Mouse (Mus musculus) lung, adult 2 months (tissue): ENCODE results near the gene Ctso.

Source experiments
- CTCF ChIP-seq: fragments of 200-500 bp; IDR thresholded peaks from 2 replicates; pipeline ENCODE4 v1.5.1; 2011; ENCODE audit warnings: mild to moderate bottlenecking, low read length, control low read depth; ENCODE audit not compliant: insufficient read depth
- POLR2A ChIP-seq: fragments of 200-500 bp; IDR thresholded peaks from 2 replicates; pipeline ENCODE4 v1.6.1; 2011; ENCODE audit warnings: low read depth, mild to moderate bottlenecking, control low read depth, low read length, borderline replicate concordance; ENCODE audit errors: extremely low read depth

DNA sequence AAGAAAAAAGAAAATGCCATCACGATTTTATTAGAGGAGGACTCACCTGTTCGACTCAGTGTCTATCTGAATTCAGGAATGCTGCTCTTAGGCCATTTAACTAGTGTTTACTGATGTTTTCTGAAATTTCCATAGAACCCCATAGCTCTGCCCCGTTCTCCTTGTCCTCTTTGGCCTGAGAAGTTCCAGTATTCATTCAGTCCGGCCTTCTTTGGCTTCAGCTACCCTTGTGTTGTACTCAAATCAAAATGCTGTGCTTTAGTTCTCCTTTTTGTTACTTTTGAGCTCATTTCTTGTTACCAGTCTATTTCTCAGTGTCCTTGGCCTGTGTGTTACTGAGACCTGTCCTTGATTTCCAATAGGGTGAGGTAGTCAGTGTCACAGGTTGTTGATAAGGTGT is 947 bp downstream of the Ctso start:
- TF ChIP-seq CTCF (no peak), POLR2A (no peak)
